Mouse (Mus musculus): Measurements from ENCODE around the gene Fbxo36.

Fbxo36 gene

GRCm38 (mm10) chr1:84839309-84840017 lies at the start of gene Fbxo36:
Fbxo36 (plus strand) TSS chr1:84839841.
- peak; percentile 97 for DNase-seq

GRCm38 (mm10) chr1:84791393-84791792 lies 48.2 kb upstream of the Fbxo36 start:
- DNase-seq: no peak

- no peak for DNase-seq
Measured at GRCm38 (mm10) chr1:84795335-84795734, 44.3 kb upstream of the Fbxo36 start.

GRCm38 (mm10) chr1:84799166-84799565 lies 40.5 kb upstream of the Fbxo36 start:
- no peak for DNase-seq

- no peak for DNase-seq
Measured at GRCm38 (mm10) chr1:84803788-84804187, 35.9 kb upstream of the Fbxo36 start.

GRCm38 (mm10) chr1:84817596-84817995 lies 22.0 kb upstream of the Fbxo36 start:
- no peak for DNase-seq

- DNase-seq: no peak
Measured at GRCm38 (mm10) chr1:84825091-84825490, 14.6 kb upstream of the Fbxo36 start.

GRCm38 (mm10) chr1:84837523-84838145 lies 2.0 kb upstream of the Fbxo36 start:
- peak; percentile 12 for DNase-seq

GRCm38 (mm10) chr1:84838156-84838555 lies 1.5 kb upstream of the Fbxo36 start:
- no peak for DNase-seq

- DNase-seq: peak; percentile 84
Measured at GRCm38 (mm10) chr1:84838621-84839151, 955 bp upstream of the Fbxo36 start.

GRCm38 (mm10) chr1:84840018-84840664 lies 500 bp downstream of the Fbxo36 start, which contains the start of gene Trip12:
Trip12 (minus strand) TSS chr1:84840516.
- no peak for DNase-seq

- no peak for DNase-seq
Measured at GRCm38 (mm10) chr1:84841061-84841460, 1.4 kb downstream of the Fbxo36 start.

GRCm38 (mm10) chr1:84843366-84843765 lies 3.7 kb downstream of the Fbxo36 start:
- no peak for DNase-seq

- no peak for DNase-seq
Measured at GRCm38 (mm10) chr1:84847698-84848097, 8.1 kb downstream of the Fbxo36 start.

GRCm38 (mm10) chr1:84848335-84848734 lies 8.7 kb downstream of the Fbxo36 start:
- no peak for DNase-seq

GRCm38 (mm10) chr1:84848801-84849455 lies 9.3 kb downstream of the Fbxo36 start:
- DNase-seq: no peak

GRCm38 (mm10) chr1:84849804-84850203 lies 10.2 kb downstream of the Fbxo36 start:
- DNase-seq: no peak

- DNase-seq: no peak
Measured at GRCm38 (mm10) chr1:84850471-84850870, 10.8 kb downstream of the Fbxo36 start.

GRCm38 (mm10) chr1:84851512-84852235 lies 12.0 kb downstream of the Fbxo36 start:
- DNase-seq: no peak

- no peak for DNase-seq
Measured at GRCm38 (mm10) chr1:84853721-84854120, 14.1 kb downstream of the Fbxo36 start.

GRCm38 (mm10) chr1:84854966-84855365 lies 15.3 kb downstream of the Fbxo36 start:
- DNase-seq: no peak

GRCm38 (mm10) chr1:84855756-84856155 lies 16.1 kb downstream of the Fbxo36 start:
- no peak for DNase-seq

Data from thymus, postnatal 4 days (tissue).